In genomic region chr4:141704625-141705024, GRCm38 (mm10) we compare ENCODE assay signal across 29 mouse cellular contexts. TPM values are rescaled to one million over a fixed set of nuclear protein-coding genes. Genes with fewer than 3 reads are reported as not detected.
DNase-seq lines count a peak whose midpoint lies in the region; ATAC-seq and TF ChIP-seq lines count a peak whose summit lies in the region.
"Had no signal": no experiment of that assay in that cellular context is flagged by ENCODE, and none has a peak within 500 bp of the region (broad histone marks: within the 10 kb centered on the region; RNA-seq: fewer than 3 reads in every experiment).

No protein-coding gene starts in this region.

- H3K27me3 ChIP-seq in forebrain, embryonic 14.5 days (replicated peaks; ENCODE audit: control insufficient read depth, insufficient read depth, low read length) = no peaks in the 10 kb centered on the region
- no peaks in the 10 kb centered on the region for H3K27me3 ChIP-seq in forebrain, embryonic 12.5 days
- no peaks in the 10 kb centered on the region for H3K27me3 ChIP-seq in heart, embryonic 10.5 days (ENCODE audit: insufficient read depth, poor library complexity, severe bottlenecking)
- H3K27me3 ChIP-seq: heart, embryonic 15.5 days; limb, embryonic 12.5 days had no signal

- peak overlapping the region; percentile 58; the same call in 1 of the 2 replicates for H3K27ac ChIP-seq in forebrain, embryonic 14.5 days (ENCODE audit: low read depth, low read length)
- H3K27ac ChIP-seq in forebrain, embryonic 12.5 days = no peak overlapping the region
- H3K27ac ChIP-seq in heart, embryonic 10.5 days = no peak overlapping the region
- peak overlapping the region; percentile 39; the same call in 1 of the 2 replicates for H3K27ac ChIP-seq in embryonic fibroblast, embryonic 13.5 days (ENCODE audit: insufficient read depth, low read length)
- H3K27ac ChIP-seq: heart, adult 2 months; heart, embryonic 15.5 days; hindbrain, embryonic 10.5 days; limb, embryonic 12.5 days had no signal

- H3K9me3 ChIP-seq in forebrain, embryonic 14.5 days (replicated peaks; ENCODE audit: control insufficient read depth, low read length) = no peaks in the 10 kb centered on the region
- no peaks in the 10 kb centered on the region for H3K9me3 ChIP-seq in forebrain, embryonic 12.5 days
- no peaks in the 10 kb centered on the region for H3K9me3 ChIP-seq in heart, embryonic 10.5 days
- H3K9me3 ChIP-seq: heart, embryonic 15.5 days; hindbrain, embryonic 10.5 days; limb, embryonic 12.5 days had no signal

- 93% methylated on average over 2 of the region's 2 CpGs for WGBS in forebrain, embryonic 14.5 days
- 89% methylated on average over 2 of the region's 2 CpGs for WGBS in forebrain, embryonic 12.5 days
- WGBS in heart, embryonic 10.5 days = 94% methylated on average over 2 of the region's 2 CpGs

- no peak for DNase-seq in forebrain, embryonic 14.5 days (ENCODE audit: low spot score)
- peak; percentile 54 for DNase-seq in heart, adult 8-10 months (ENCODE audit: low spot score)
- no peak for DNase-seq in heart, embryonic 10.5 days (ENCODE audit: low spot score)
- DNase-seq in adrenal gland, postnatal 36 days = peak; percentile 37 to 47
- no peak for DNase-seq in MN1 (ENCODE audit: low spot score)
- DNase-seq: cerebellum, adult 9-10 months; kidney, postnatal 25 days; liver, postnatal 0 days; spleen, adult 18-20 months had no signal

- no peak for TF ChIP-seq CTCF in embryonic fibroblast, embryonic 13.5 days (IDR thresholded peaks at IDR 0.05; ENCODE audit: borderline replicate concordance, insufficient read depth, low read length)

- ATAC-seq in forebrain, embryonic 14.5 days = no peak
- ATAC-seq in forebrain, embryonic 12.5 days (ENCODE audit: low FRiP score) = no peak
- ATAC-seq: activated CD4-positive, CD25-positive, alpha-beta regulatory T cell, adult 4 months; intestine, postnatal 0 days; liver, postnatal 0 days had no signal

- no peak overlapping the region for H3K4me2 ChIP-seq in forebrain, embryonic 14.5 days (ENCODE audit: low read length)
- H3K4me2 ChIP-seq in forebrain, embryonic 12.5 days = no peak overlapping the region
- H3K4me2 ChIP-seq: heart, embryonic 15.5 days; limb, embryonic 12.5 days; liver, embryonic 11.5 days; midbrain, embryonic 11.5 days had no signal

- no peaks in the 10 kb centered on the region for H3K4me1 ChIP-seq in forebrain, embryonic 14.5 days (ENCODE audit: control insufficient read depth, insufficient read depth, low read length)
- H3K4me1 ChIP-seq in forebrain, embryonic 12.5 days = no peaks in the 10 kb centered on the region
- no peaks in the 10 kb centered on the region for H3K4me1 ChIP-seq in heart, embryonic 10.5 days
- peaks cover 4% of the 10 kb centered on the region; the same call in 1 of the 2 replicates for H3K4me1 ChIP-seq in embryonic fibroblast, embryonic 13.5 days (ENCODE audit: control insufficient read depth, insufficient read depth, low read length)
- H3K4me1 ChIP-seq: heart, embryonic 15.5 days; hindbrain, embryonic 10.5 days; limb, embryonic 12.5 days had no signal

- H3K4me3 ChIP-seq in forebrain, embryonic 14.5 days (ENCODE audit: low read depth, low read length) = no peak overlapping the region
- H3K4me3 ChIP-seq in forebrain, embryonic 12.5 days (replicated peaks) = no peak overlapping the region
- no peak overlapping the region for H3K4me3 ChIP-seq in heart, embryonic 10.5 days
- H3K4me3 ChIP-seq in embryonic fibroblast, embryonic 13.5 days (ENCODE audit: insufficient read depth, low read length) = no peak overlapping the region
- H3K4me3 ChIP-seq: heart, adult 2 months; heart, embryonic 15.5 days; hindbrain, embryonic 10.5 days; limb, embryonic 12.5 days had no signal

- TF ChIP-seq POLR2A in embryonic fibroblast, embryonic 13.5 days (IDR thresholded peaks at IDR 0.05; ENCODE audit: low read depth, low read length) = no peak

- peaks cover 93% of the 10 kb centered on the region for H3K36me3 ChIP-seq in forebrain, embryonic 14.5 days (ENCODE audit: control insufficient read depth, insufficient read depth, low read length)
- H3K36me3 ChIP-seq in forebrain, embryonic 12.5 days (replicated peaks) = peaks cover 96% of the 10 kb centered on the region
- H3K36me3 ChIP-seq in heart, embryonic 10.5 days = peaks cover 100% of the 10 kb centered on the region

- H3K9ac ChIP-seq in forebrain, embryonic 14.5 days (ENCODE audit: low read length) = no peak overlapping the region
- no peak overlapping the region for H3K9ac ChIP-seq in forebrain, embryonic 12.5 days
- H3K9ac ChIP-seq: heart, embryonic 15.5 days; limb, embryonic 12.5 days; liver, postnatal 0 days had no signal

RNA-seq across cellular contexts. Expression of gene Ddi2, which starts 18.6 kb away (rescaled TPM):
- 6.7 and 9.3 TPM in 2 replicates for polyA plus RNA-seq in forebrain, embryonic 14.5 days (2014; fragmentation: Nextera tagmentation; extraction: Ambion mirVana)
- 22.8 and 25.3 TPM in 2 replicates for polyA plus RNA-seq in forebrain, embryonic 12.5 days (2016; fragmentation: Nextera tagmentation; extraction: Ambion mirVana)
- total RNA-seq in heart, adult 8-10 months (2022) = 10 to 100 TPM; 26.1 to 34.6 (median 29.1) TPM
- 21.4 and 21.5 TPM in 2 replicates for polyA plus RNA-seq in heart, embryonic 10.5 days (2016; fragmentation: Nextera tagmentation; extraction: Ambion mirVana)
- 10 to 100 TPM; 56.6 to 58.9 TPM for total RNA-seq in adrenal gland, postnatal 36 days (2021)
- 27.6 and 30.9 TPM in 2 replicates for polyA plus RNA-seq in embryonic fibroblast, embryonic 13.5 days (2011; ENCODE audit: insufficient read length, low read depth, missing spikeins)

RNA-seq across cellular contexts. Expression of gene Rsc1a1, which starts 19.2 kb away (rescaled TPM):
- polyA plus RNA-seq in forebrain, embryonic 14.5 days (2014; fragmentation: Nextera tagmentation; extraction: Ambion mirVana) = 2.5 TPM in 1 of 2 replicates, not detected in the other
- 0.31 and 1.0 TPM in 2 replicates for polyA plus RNA-seq in forebrain, embryonic 12.5 days (2016; fragmentation: Nextera tagmentation; extraction: Ambion mirVana)
- total RNA-seq in heart, adult 8-10 months (2022) = 1 to 10 TPM in 2 of 4 experiments, not detected in 2; 1.2 to 4.0 TPM
- polyA plus RNA-seq in heart, embryonic 10.5 days (2016; fragmentation: Nextera tagmentation; extraction: Ambion mirVana) = 3.1 and 4.4 TPM in 2 replicates
- total RNA-seq in adrenal gland, postnatal 36 days (2021) = 1 to 10 TPM in 1 of 2 experiments, not detected in 1; 2.4 TPM
- 5.1 and 5.3 TPM in 2 replicates for polyA plus RNA-seq in embryonic fibroblast, embryonic 13.5 days (2011; ENCODE audit: insufficient read length, low read depth, missing spikeins)
- total RNA-seq: heart, adult 2 months; left cerebral cortex, postnatal 14 days; monocyte, adult 5-6 weeks had no signal
- polyA plus RNA-seq: activated CD4-positive, CD25-positive, alpha-beta regulatory T cell, adult 4 months; heart, embryonic 15.5 days; intestine, postnatal 0 days; kidney, embryonic 14.5 days; limb, embryonic 12.5 days; liver, embryonic 11.5 days; liver, postnatal 0 days; lung, postnatal 0 days; thymus, postnatal 0 days had no signal

RNA-seq across cellular contexts. Expression of gene Plekhm2, which starts 39.9 kb away (rescaled TPM):
- 3.6 and 3.9 TPM in 2 replicates for polyA plus RNA-seq in forebrain, embryonic 14.5 days (2014; fragmentation: Nextera tagmentation; extraction: Ambion mirVana)
- 5.2 and 6.6 TPM in 2 replicates for polyA plus RNA-seq in forebrain, embryonic 12.5 days (2016; fragmentation: Nextera tagmentation; extraction: Ambion mirVana)
- 100 to 1,000 TPM; 113 to 133 (median 117) TPM for total RNA-seq in heart, adult 8-10 months (2022)
- 4.1 and 5.4 TPM in 2 replicates for polyA plus RNA-seq in heart, embryonic 10.5 days (2016; fragmentation: Nextera tagmentation; extraction: Ambion mirVana)
- 10 to 100 TPM; 46.0 to 65.8 TPM for total RNA-seq in adrenal gland, postnatal 36 days (2021)
- polyA plus RNA-seq in embryonic fibroblast, embryonic 13.5 days (2011; ENCODE audit: insufficient read length, low read depth, missing spikeins) = 22.5 and 29.8 TPM in 2 replicates

RNA-seq across cellular contexts. Expression of gene Agmat, which starts 41.8 kb away (rescaled TPM):
- not detected in 2 replicates for polyA plus RNA-seq in forebrain, embryonic 14.5 days (2014; fragmentation: Nextera tagmentation; extraction: Ambion mirVana)
- polyA plus RNA-seq in forebrain, embryonic 12.5 days (2016; fragmentation: Nextera tagmentation; extraction: Ambion mirVana) = not detected in 2 replicates
- under 1 TPM in 3 of 4 experiments, not detected in 1; 0.44 to 0.66 (median 0.63) TPM for total RNA-seq in heart, adult 8-10 months (2022)
- 1.2 and 3.5 TPM in 2 replicates for polyA plus RNA-seq in heart, embryonic 10.5 days (2016; fragmentation: Nextera tagmentation; extraction: Ambion mirVana)
- total RNA-seq in adrenal gland, postnatal 36 days (2021) = 10 to 100 TPM; 35.7 to 41.3 TPM
- polyA plus RNA-seq in embryonic fibroblast, embryonic 13.5 days (2011; ENCODE audit: insufficient read length, low read depth, missing spikeins) = not detected in 2 replicates
- total RNA-seq: layer of hippocampus, adult 8-10 months; megakaryocyte progenitor cell, adult 5-6 weeks; monocyte, adult 5-6 weeks; neutrophil, adult 5-6 weeks had no signal
- polyA plus RNA-seq: activated CD4-positive, CD25-positive, alpha-beta regulatory T cell, adult 4 months; C2C12; hindbrain, embryonic 10.5 days; limb, embryonic 12.5 days; midbrain, embryonic 11.5 days; urinary bladder, adult 2 months had no signal

Comparison
In these comparisons a context has a peak if more than half of its experiments do, and no peak if none do; other contexts are left out.
1. DNase-seq: peak in heart, adult 8-10 months (single experiment) and adrenal gland, postnatal 36 days (2 of 2); none in forebrain, embryonic 14.5 days (single experiment), heart, embryonic 10.5 days (single experiment) and MN1 (single experiment).
2. H3K27ac ChIP-seq: peak in forebrain, embryonic 14.5 days (single experiment) and embryonic fibroblast, embryonic 13.5 days (single experiment); none in forebrain, embryonic 12.5 days (single experiment) and heart, embryonic 10.5 days (single experiment).